ENCODE assay signal across 31 mouse cellular contexts in genomic region chr4:80852590-80853425, GRCm38 (mm10). TPM values are rescaled to one million over a fixed set of nuclear protein-coding genes. Genes with fewer than 3 reads are reported as not detected.
DNase-seq lines count a peak whose midpoint lies in the region; ATAC-seq and TF ChIP-seq lines count a peak whose summit lies in the region.
"Had no signal": no experiment of that assay in that cellular context is flagged by ENCODE, and none has a peak within 500 bp of the region (broad histone marks: within the 10 kb centered on the region; RNA-seq: fewer than 3 reads in every experiment).

No protein-coding gene starts in this region.

- no peak for TF ChIP-seq POLR2A in thymus, adult 2 months (IDR thresholded peaks at IDR 0.05; ENCODE audit: control insufficient read depth, extremely low read depth, insufficient read depth, low read length, poor library complexity)

- no peak for DNase-seq in layer of hippocampus, adult 2 months (ENCODE audit: low spot score in 2 of 2)
- no peak for DNase-seq in layer of hippocampus, adult 9-11 months
- DNase-seq in forebrain, postnatal 0 days = peak; percentile 35
- DNase-seq in midbrain, postnatal 0 days (ENCODE audit: low spot score) = no peak
- no peak for DNase-seq in thymus, adult 2 months
- no peak for DNase-seq in spleen, postnatal 36 days (ENCODE audit: low spot score in 2 of 2)
- DNase-seq: adrenal gland, adult 8-10 months; cerebellum, adult 8-10 months; gastrocnemius, postnatal 10 days; kidney, postnatal 4 days; liver, embryonic 13.5 days; lung, embryonic 14.5 days; right cerebral cortex, postnatal 25 days; spleen, adult 18-20 months; thymus, postnatal 14 days had no signal

- H3K27me3 ChIP-seq in forebrain, postnatal 0 days (ENCODE audit: insufficient read depth, low read length) = no peaks in the 10 kb centered on the region
- H3K27me3 ChIP-seq in hindbrain, embryonic 15.5 days = no peaks in the 10 kb centered on the region
- no peaks in the 10 kb centered on the region for H3K27me3 ChIP-seq in midbrain, postnatal 0 days (ENCODE audit: insufficient read depth, low read length)
- no peaks in the 10 kb centered on the region for H3K27me3 ChIP-seq in kidney, embryonic 16.5 days (ENCODE audit: insufficient read depth, low read length)
- no peaks in the 10 kb centered on the region for H3K27me3 ChIP-seq in thymus, adult 2 months (ENCODE audit: control insufficient read depth, insufficient read depth, low read length)
- H3K27me3 ChIP-seq: embryonic facial prominence, embryonic 15.5 days; kidney, embryonic 15.5 days; liver, embryonic 13.5 days had no signal

- H3K9me3 ChIP-seq in forebrain, postnatal 0 days (ENCODE audit: low read length) = no peaks in the 10 kb centered on the region
- no peaks in the 10 kb centered on the region for H3K9me3 ChIP-seq in hindbrain, embryonic 15.5 days
- H3K9me3 ChIP-seq in midbrain, postnatal 0 days (ENCODE audit: low read length) = no peaks in the 10 kb centered on the region
- no peaks in the 10 kb centered on the region for H3K9me3 ChIP-seq in kidney, embryonic 16.5 days (ENCODE audit: low read length)
- H3K9me3 ChIP-seq: embryonic facial prominence, embryonic 15.5 days; heart, embryonic 10.5 days; kidney, embryonic 15.5 days; liver, embryonic 13.5 days had no signal

- H3K27ac ChIP-seq in layer of hippocampus, adult 2 months = peak overlapping the region; percentile 43; the same call in 1 of the 2 replicates
- no peak overlapping the region for H3K27ac ChIP-seq in forebrain, postnatal 0 days (ENCODE audit: low read depth, low read length)
- H3K27ac ChIP-seq in hindbrain, embryonic 15.5 days (replicated peaks) = 0 out of 2 replicates have a peak overlapping the region, but pooled peaks have one; percentile 42
- H3K27ac ChIP-seq in midbrain, postnatal 0 days (ENCODE audit: low read depth, low read length) = no peak overlapping the region
- H3K27ac ChIP-seq in kidney, embryonic 16.5 days (ENCODE audit: low read length) = no peak overlapping the region
- no peak overlapping the region for H3K27ac ChIP-seq in thymus, adult 2 months (ENCODE audit: control insufficient read depth, insufficient read depth, low read length)
- H3K27ac ChIP-seq: embryonic facial prominence, embryonic 15.5 days; heart, embryonic 10.5 days; kidney, embryonic 15.5 days; left cerebral cortex, adult 2 months; liver, embryonic 13.5 days had no signal

- H3K9ac ChIP-seq in forebrain, postnatal 0 days = no peak overlapping the region
- H3K9ac ChIP-seq in hindbrain, embryonic 15.5 days = no peak overlapping the region
- no peak overlapping the region for H3K9ac ChIP-seq in midbrain, postnatal 0 days (replicated peaks; ENCODE audit: low read length, poor library complexity, severe bottlenecking)
- no peak overlapping the region for H3K9ac ChIP-seq in kidney, embryonic 16.5 days (replicated peaks; ENCODE audit: low read length)
- H3K9ac ChIP-seq: embryonic facial prominence, embryonic 15.5 days; kidney, embryonic 15.5 days; liver, embryonic 13.5 days; lung, embryonic 14.5 days had no signal

- peak; percentile 78 for ATAC-seq in forebrain, postnatal 0 days
- peak; percentile 73; the same call in 1 of the 2 replicates for ATAC-seq in hindbrain, embryonic 15.5 days (ENCODE audit: low FRiP score, low read depth)
- peak; percentile 34; the same call in 1 of the 2 replicates for ATAC-seq in midbrain, postnatal 0 days (ENCODE audit: low FRiP score)
- ATAC-seq in kidney, embryonic 16.5 days (ENCODE audit: low FRiP score, low TSS enrichment) = no peak
- ATAC-seq: intestine, postnatal 0 days had no signal

- H3K36me3 ChIP-seq in forebrain, postnatal 0 days (ENCODE audit: insufficient read depth) = no peaks in the 10 kb centered on the region
- H3K36me3 ChIP-seq in hindbrain, embryonic 15.5 days = no peaks in the 10 kb centered on the region
- H3K36me3 ChIP-seq in midbrain, postnatal 0 days (ENCODE audit: insufficient read depth, low read length) = no peaks in the 10 kb centered on the region
- H3K36me3 ChIP-seq in kidney, embryonic 16.5 days (ENCODE audit: insufficient read depth, low read length) = no peaks in the 10 kb centered on the region
- no peaks in the 10 kb centered on the region for H3K36me3 ChIP-seq in thymus, adult 2 months (ENCODE audit: control insufficient read depth, insufficient read depth, low read length)
- H3K36me3 ChIP-seq: embryonic facial prominence, embryonic 15.5 days; heart, embryonic 10.5 days; kidney, embryonic 15.5 days; liver, embryonic 13.5 days had no signal

- WGBS in forebrain, postnatal 0 days = 45% methylated on average over 7 of the region's 7 CpGs
- 55% methylated on average over 7 of the region's 7 CpGs for WGBS in hindbrain, embryonic 15.5 days
- WGBS in midbrain, postnatal 0 days = 57% methylated on average over 7 of the region's 7 CpGs
- WGBS in kidney, embryonic 16.5 days = 78% methylated on average over 7 of the region's 7 CpGs
- WGBS in thymus, adult 2 months = 84% methylated on average over 7 of the region's 7 CpGs

- H3K4me3 ChIP-seq in layer of hippocampus, adult 2 months = no peak overlapping the region
- no peak overlapping the region for H3K4me3 ChIP-seq in forebrain, postnatal 0 days (ENCODE audit: low read depth, low read length)
- H3K4me3 ChIP-seq in hindbrain, embryonic 15.5 days = no peak overlapping the region
- no peak overlapping the region for H3K4me3 ChIP-seq in midbrain, postnatal 0 days (ENCODE audit: low read depth, low read length)
- H3K4me3 ChIP-seq in kidney, embryonic 16.5 days (ENCODE audit: low read length) = no peak overlapping the region
- no peak overlapping the region for H3K4me3 ChIP-seq in thymus, adult 2 months (ENCODE audit: control insufficient read depth, insufficient read depth, low read length)
- H3K4me3 ChIP-seq: embryonic facial prominence, embryonic 15.5 days; heart, embryonic 10.5 days; kidney, embryonic 15.5 days; left cerebral cortex, adult 2 months; liver, embryonic 13.5 days had no signal

- no peak overlapping the region for H3K4me2 ChIP-seq in forebrain, postnatal 0 days (ENCODE audit: low read depth)
- H3K4me2 ChIP-seq in hindbrain, embryonic 15.5 days = no peak overlapping the region
- H3K4me2 ChIP-seq in midbrain, postnatal 0 days (ENCODE audit: low read depth, low read length, poor library complexity, severe bottlenecking) = no peak overlapping the region
- H3K4me2 ChIP-seq in kidney, embryonic 16.5 days (replicated peaks; ENCODE audit: low read depth, low read length) = no peak overlapping the region
- H3K4me2 ChIP-seq: embryonic facial prominence, embryonic 15.5 days; kidney, embryonic 15.5 days; liver, embryonic 13.5 days; lung, embryonic 14.5 days had no signal

- H3K4me1 ChIP-seq in forebrain, postnatal 0 days (ENCODE audit: insufficient read depth) = no peaks in the 10 kb centered on the region
- no peaks in the 10 kb centered on the region for H3K4me1 ChIP-seq in hindbrain, embryonic 15.5 days (replicated peaks)
- no peaks in the 10 kb centered on the region for H3K4me1 ChIP-seq in midbrain, postnatal 0 days (ENCODE audit: insufficient read depth, low read length)
- no peaks in the 10 kb centered on the region for H3K4me1 ChIP-seq in kidney, embryonic 16.5 days (ENCODE audit: insufficient read depth, low read length)
- H3K4me1 ChIP-seq in thymus, adult 2 months (replicated peaks; ENCODE audit: control insufficient read depth, insufficient read depth, low read length) = no peaks in the 10 kb centered on the region
- H3K4me1 ChIP-seq: embryonic facial prominence, embryonic 15.5 days; heart, embryonic 10.5 days; kidney, embryonic 15.5 days; liver, embryonic 13.5 days had no signal

- no peak for TF ChIP-seq CTCF in layer of hippocampus, adult 2 months (conservative IDR thresholded peaks at IDR 0.05)
- no peak for TF ChIP-seq CTCF in forebrain, postnatal 0 days (IDR thresholded peaks at IDR 0.05; ENCODE audit: low read depth)
- TF ChIP-seq CTCF in midbrain, postnatal 0 days (IDR thresholded peaks at IDR 0.05) = no peak
- TF ChIP-seq CTCF in thymus, adult 2 months (IDR thresholded peaks at IDR 0.05; ENCODE audit: borderline replicate concordance, control insufficient read depth, extremely low read depth, insufficient read depth, low read length, poor library complexity) = no peak

RNA-seq across cellular contexts. Expression of gene Tyrp1, which starts 18.9 kb away (rescaled TPM):
- total RNA-seq in layer of hippocampus, adult 2 months (2021) = under 1 TPM in 1 of 2 experiments, not detected in 1; 0.54 TPM
- total RNA-seq in forebrain, postnatal 0 days (2014; rRNA removed) = 0.15 and 0.43 TPM in 2 replicates
- polyA plus RNA-seq in forebrain, postnatal 0 days (2015; fragmentation: Nextera tagmentation; extraction: Ambion mirVana) = 0.09 and 0.11 TPM in 2 replicates
- polyA plus RNA-seq in hindbrain, embryonic 15.5 days (2015; fragmentation: Nextera tagmentation; extraction: Ambion mirVana) = 0.19 and 0.66 TPM in 2 replicates
- 1.2 TPM in 1 of 2 replicates, not detected in the other for total RNA-seq in midbrain, postnatal 0 days (2014; rRNA removed)
- polyA plus RNA-seq in midbrain, postnatal 0 days (2015; fragmentation: Nextera tagmentation; extraction: Ambion mirVana) = 0.17 TPM in 1 of 2 replicates, not detected in the other
- polyA plus RNA-seq in kidney, embryonic 16.5 days (2015; fragmentation: Nextera tagmentation; extraction: Ambion mirVana) = not detected in 2 replicates
- 0.08 TPM in 1 of 2 replicates, not detected in the other for polyA plus RNA-seq in thymus, adult 2 months (2012; rRNA removed)
- total RNA-seq: adrenal gland, adult 8-10 months; common myeloid progenitor, adult 5-6 weeks; granulocyte monocyte progenitor cell, adult 5-6 weeks; hematopoietic stem cell, adult 5-6 weeks; left cerebral cortex, postnatal 36 days; megakaryocyte, adult 5-6 weeks; MEL; neutrophil, adult 5-6 weeks had no signal
- polyA plus RNA-seq: C2C12; heart, embryonic 10.5 days; intestine, postnatal 0 days; kidney, embryonic 15.5 days; liver, embryonic 13.5 days; lung, embryonic 14.5 days; testis, adult 2 months had no signal

RNA-seq across cellular contexts. Expression of gene Lurap1l, which starts 57.6 kb away (rescaled TPM):
- 10 to 100 TPM; 31.1 to 34.2 TPM for total RNA-seq in layer of hippocampus, adult 2 months (2021)
- total RNA-seq in forebrain, postnatal 0 days (2014; rRNA removed) = 4.7 and 6.4 TPM in 2 replicates
- 5.0 and 5.3 TPM in 2 replicates for polyA plus RNA-seq in forebrain, postnatal 0 days (2015; fragmentation: Nextera tagmentation; extraction: Ambion mirVana)
- 9.3 and 10.0 TPM in 2 replicates for polyA plus RNA-seq in hindbrain, embryonic 15.5 days (2015; fragmentation: Nextera tagmentation; extraction: Ambion mirVana)
- 12.7 and 14.5 TPM in 2 replicates for total RNA-seq in midbrain, postnatal 0 days (2014; rRNA removed)
- 8.1 and 8.9 TPM in 2 replicates for polyA plus RNA-seq in midbrain, postnatal 0 days (2015; fragmentation: Nextera tagmentation; extraction: Ambion mirVana)
- 13.1 and 15.5 TPM in 2 replicates for polyA plus RNA-seq in kidney, embryonic 16.5 days (2015; fragmentation: Nextera tagmentation; extraction: Ambion mirVana)
- 4.2 and 4.4 TPM in 2 replicates for polyA plus RNA-seq in thymus, adult 2 months (2012; rRNA removed)
- total RNA-seq: common myeloid progenitor, adult 5-6 weeks; granulocyte monocyte progenitor cell, adult 5-6 weeks; hematopoietic stem cell, adult 5-6 weeks; megakaryocyte, adult 5-6 weeks; MEL; neutrophil, adult 5-6 weeks had no signal

Comparison
In these comparisons a context has a peak if more than half of its experiments do, and no peak if none do; other contexts are left out.
1. H3K27ac ChIP-seq: peak in layer of hippocampus, adult 2 months (single experiment) and hindbrain, embryonic 15.5 days (single experiment); none in forebrain, postnatal 0 days (single experiment), midbrain, postnatal 0 days (single experiment), kidney, embryonic 16.5 days (single experiment) and thymus, adult 2 months (single experiment).